Mouse (Mus musculus) kidney, adult 2 months (tissue): ENCODE results near the gene Rrad.

Experiments
- CTCF ChIP-seq: fragments of 200-500 bp; conservative IDR thresholded peaks from 2 replicates; pipeline ENCODE4 v1.5.1; 2011; ENCODE audit warnings: low read depth, mild to moderate bottlenecking, control low read depth, low read length, moderate library complexity, mixed read lengths; ENCODE audit not compliant: insufficient read depth, insufficient read length
- POLR2A ChIP-seq: fragments of 200-500 bp; IDR thresholded peaks from one replicate; pipeline ENCODE4 v1.6.1; 2011; ENCODE audit warnings: low read depth, low read length, control low read depth

DNA sequence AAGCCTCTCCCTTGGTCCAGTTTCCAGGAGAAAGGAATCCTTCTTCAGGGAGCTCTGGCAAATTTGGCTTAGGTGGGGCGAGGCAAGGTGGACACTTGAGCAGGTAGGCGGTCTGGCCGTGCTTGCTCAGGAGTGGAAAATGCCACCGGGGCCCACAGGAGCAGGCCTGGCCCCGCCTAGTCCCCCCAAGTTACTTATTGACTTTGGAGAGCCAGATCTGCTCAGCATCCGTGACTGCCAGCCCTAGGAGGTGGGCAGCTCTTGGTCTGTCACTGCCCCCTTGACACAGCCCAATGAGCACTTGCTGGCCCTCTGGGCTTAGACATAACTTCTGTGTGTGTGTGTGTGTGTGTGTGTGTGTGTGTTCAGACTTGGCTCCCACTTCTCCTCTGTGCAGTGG lies 7.0 kb downstream of the Rrad start, which contains the start of gene Cdh16:
- no peak for TF ChIP-seq CTCF
- peak; percentile 72 for TF ChIP-seq POLR2A
